Mouse (Mus musculus) kidney, adult 2 months (tissue): ENCODE measurements around the gene Tenm4.

Source experiments
- CTCF ChIP-seq: fragments of 200-500 bp; conservative IDR thresholded peaks from 2 replicates; pipeline ENCODE4 v1.5.1; 2011; ENCODE audit warnings: low read depth, mild to moderate bottlenecking, control low read depth, low read length, moderate library complexity, mixed read lengths; ENCODE audit not compliant: insufficient read depth, insufficient read length
- POLR2A ChIP-seq: fragments of 200-500 bp; IDR thresholded peaks from one replicate; pipeline ENCODE4 v1.6.1; 2011; ENCODE audit warnings: low read depth, low read length, control low read depth

- TF ChIP-seq POLR2A, result no peak
- no peak for TF ChIP-seq CTCF
These were observed 661.5 kb downstream of the Tenm4 start for GRCm38 (mm10) chr7:96832551-96832950.
